Mouse (Mus musculus): ENCODE results near the gene Crybg1. TPM values are rescaled to one million over a fixed set of nuclear protein-coding genes. Genes with fewer than 3 reads are reported as not detected.

Crybg1 gene
- polyA plus RNA-seq, 1 experiment: 5.9 TPM

DNA sequence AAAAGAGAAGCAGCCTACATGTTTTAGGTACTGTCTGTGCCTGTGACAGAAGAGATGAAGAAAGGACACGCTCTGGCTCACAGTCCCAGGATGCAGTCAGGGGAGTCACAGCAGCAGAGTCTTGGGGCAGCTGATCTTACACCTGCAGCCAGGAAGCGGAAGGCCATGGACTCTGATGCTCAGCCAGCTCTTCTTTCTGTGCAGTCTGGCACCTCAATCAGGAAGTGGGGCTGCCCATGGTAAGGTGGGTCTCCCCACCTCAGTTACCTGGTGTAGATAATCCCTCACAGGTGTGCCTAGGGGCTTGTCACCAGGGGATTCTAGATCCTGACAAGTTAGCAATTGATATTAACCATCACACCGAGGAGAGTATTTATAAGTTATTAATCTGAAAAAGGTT lies 225.6 kb downstream of the Crybg1 start:
- no peak overlapping the region for H3K27ac ChIP-seq (ENCODE audit: insufficient read depth, low read length)
- 84% methylated on average over 3 of the region's 3 CpGs for WGBS
- no peaks in the 10 kb centered on the region for H3K36me3 ChIP-seq (ENCODE audit: control insufficient read depth, insufficient read depth, low read length)
- TF ChIP-seq POLR2A (IDR thresholded peaks at IDR 0.05; ENCODE audit: low read depth, low read length): no peak
- TF ChIP-seq CTCF (IDR thresholded peaks at IDR 0.05; ENCODE audit: extremely low read depth, insufficient read depth, insufficient read length, insufficient replicate concordance): no peak
- no peaks in the 10 kb centered on the region for H3K27me3 ChIP-seq (ENCODE audit: control insufficient read depth, insufficient read depth, low read length)
- no peak for DNase-seq (ENCODE audit: low read depth in 1 of 2, low spot score in 2 of 2)
- 0 out of 2 replicates have a peak, but pooled peaks cover 4% of the 10 kb centered on the region for H3K4me1 ChIP-seq (ENCODE audit: control insufficient read depth, insufficient read depth, insufficient read length)
- no peak overlapping the region for H3K4me3 ChIP-seq (ENCODE audit: extremely low read depth, insufficient read depth, insufficient read length)

- no peaks in the 10 kb centered on the region for H3K27me3 ChIP-seq (ENCODE audit: control insufficient read depth, insufficient read depth, low read length)
- peaks cover 3% of the 10 kb centered on the region; the same call in 1 of the 2 replicates for H3K4me1 ChIP-seq (ENCODE audit: control insufficient read depth, insufficient read depth, insufficient read length)
- TF ChIP-seq CTCF (IDR thresholded peaks at IDR 0.05; ENCODE audit: extremely low read depth, insufficient read depth, insufficient read length, insufficient replicate concordance): peak; percentile 93; the same call in 1 of the 2 replicates
- no peak for TF ChIP-seq POLR2A (IDR thresholded peaks at IDR 0.05; ENCODE audit: low read depth, low read length)
- peak; percentile 67 to 86 for DNase-seq (ENCODE audit: low read depth in 1 of 2, low spot score in 2 of 2)
- H3K36me3 ChIP-seq (ENCODE audit: control insufficient read depth, insufficient read depth, low read length): no peaks in the 10 kb centered on the region
- 46% methylated on average over 17 of the region's 17 CpGs for WGBS
- no peak overlapping the region for H3K27ac ChIP-seq (ENCODE audit: insufficient read depth, low read length)
- H3K4me3 ChIP-seq (ENCODE audit: extremely low read depth, insufficient read depth, insufficient read length): no peak overlapping the region
These were observed 229.7 kb downstream of the Crybg1 start for GRCm38 (mm10) chr10:43918696-43919608.

DNA sequence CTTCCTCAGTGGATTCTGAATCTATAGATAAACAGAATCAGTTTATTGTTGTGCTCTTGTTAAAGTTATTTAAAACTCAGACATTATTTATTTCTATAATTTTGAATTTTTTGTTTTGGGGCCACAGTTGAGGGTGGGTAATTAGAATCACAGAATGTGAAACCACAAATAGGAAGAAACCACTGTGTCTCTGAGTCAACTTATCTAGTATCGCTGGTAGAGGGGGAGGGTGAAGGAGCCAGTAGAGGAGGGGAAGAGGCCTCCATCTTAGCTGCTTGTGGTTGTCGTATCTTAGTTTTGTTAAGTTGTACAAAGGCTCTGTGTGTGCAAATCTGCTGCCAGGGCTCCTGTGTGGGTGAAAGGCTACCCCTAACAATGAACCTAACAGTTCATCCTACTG lies 231.9 kb downstream of the Crybg1 start:
- H3K27ac ChIP-seq (ENCODE audit: insufficient read depth, low read length): no peak overlapping the region
- H3K36me3 ChIP-seq (ENCODE audit: control insufficient read depth, insufficient read depth, low read length): no peaks in the 10 kb centered on the region
- TF ChIP-seq CTCF (IDR thresholded peaks at IDR 0.05; ENCODE audit: extremely low read depth, insufficient read depth, insufficient read length, insufficient replicate concordance) (no peak), POLR2A (IDR thresholded peaks at IDR 0.05; ENCODE audit: low read depth, low read length) (no peak)
- no peak for DNase-seq (ENCODE audit: low read depth in 1 of 2, low spot score in 2 of 2)
- H3K4me1 ChIP-seq (ENCODE audit: control insufficient read depth, insufficient read depth, insufficient read length): peaks cover 3% of the 10 kb centered on the region; the same call in 1 of the 2 replicates
- no peaks in the 10 kb centered on the region for H3K27me3 ChIP-seq (ENCODE audit: control insufficient read depth, insufficient read depth, low read length)
- no peak overlapping the region for H3K4me3 ChIP-seq (ENCODE audit: extremely low read depth, insufficient read depth, insufficient read length)
- WGBS: 35% methylated on average over 2 of the region's 2 CpGs

GRCm38 (mm10) chr10:43916181-43916580 lies 232.5 kb downstream of the Crybg1 start:
- 86% methylated on average over 12 of the region's 12 CpGs for WGBS
- Histone ChIP-seq H3K27ac (ENCODE audit: insufficient read depth, low read length) (no peak overlapping the region), H3K27me3 (ENCODE audit: control insufficient read depth, insufficient read depth, low read length) (no peaks in the 10 kb centered on the region), H3K36me3 (ENCODE audit: control insufficient read depth, insufficient read depth, low read length) (no peaks in the 10 kb centered on the region), H3K4me1 (ENCODE audit: control insufficient read depth, insufficient read depth, insufficient read length) (peaks cover 3% of the 10 kb centered on the region; the same call in 1 of the 2 replicates), H3K4me3 (ENCODE audit: extremely low read depth, insufficient read depth, insufficient read length) (no peak overlapping the region)
- TF ChIP-seq CTCF (IDR thresholded peaks at IDR 0.05; ENCODE audit: extremely low read depth, insufficient read depth, insufficient read length, insufficient replicate concordance): no peak
- no peak for TF ChIP-seq POLR2A (IDR thresholded peaks at IDR 0.05; ENCODE audit: low read depth, low read length)
- no peak for DNase-seq (ENCODE audit: low read depth in 1 of 2, low spot score in 2 of 2)

DNA sequence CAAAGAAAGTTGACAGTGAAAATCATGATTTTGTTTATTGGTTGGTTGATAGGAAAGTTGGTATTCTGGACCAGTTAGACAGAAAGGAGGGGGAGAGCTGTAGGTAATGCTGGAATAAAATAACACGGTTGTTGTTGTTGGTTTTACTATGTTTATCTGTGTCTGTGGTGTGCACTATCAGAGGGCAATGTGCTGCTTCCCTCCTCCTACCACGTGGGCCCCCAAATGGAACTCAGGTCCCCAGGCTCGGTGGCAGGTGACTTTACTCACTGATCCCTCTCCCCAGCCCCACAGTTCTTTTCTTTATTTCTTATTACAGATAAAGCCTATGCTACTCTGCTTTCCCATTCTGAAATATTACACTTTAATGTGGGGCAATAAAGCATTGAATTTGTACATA lies 236.4 kb downstream of the Crybg1 start:
- no peak for DNase-seq (ENCODE audit: low read depth in 1 of 2, low spot score in 2 of 2)
- Histone ChIP-seq H3K27ac (ENCODE audit: insufficient read depth, low read length) (no peak overlapping the region), H3K4me3 (ENCODE audit: extremely low read depth, insufficient read depth, insufficient read length) (no peak overlapping the region), H3K27me3 (ENCODE audit: control insufficient read depth, insufficient read depth, low read length) (no peaks in the 10 kb centered on the region), H3K4me1 (ENCODE audit: control insufficient read depth, insufficient read depth, insufficient read length) (peaks cover 3% of the 10 kb centered on the region; the same call in 1 of the 2 replicates), H3K36me3 (ENCODE audit: control insufficient read depth, insufficient read depth, low read length) (peaks cover 3% of the 10 kb centered on the region; the same call in 1 of the 2 replicates)
- WGBS: 78% methylated on average over 3 of the region's 3 CpGs
- TF ChIP-seq POLR2A (IDR thresholded peaks at IDR 0.05; ENCODE audit: low read depth, low read length) (no peak), CTCF (IDR thresholded peaks at IDR 0.05; ENCODE audit: extremely low read depth, insufficient read depth, insufficient read length, insufficient replicate concordance) (no peak)

- H3K4me1 ChIP-seq (ENCODE audit: control insufficient read depth, insufficient read depth, insufficient read length): no peaks in the 10 kb centered on the region
- H3K27me3 ChIP-seq (ENCODE audit: control insufficient read depth, insufficient read depth, low read length): no peaks in the 10 kb centered on the region
- H3K36me3 ChIP-seq (ENCODE audit: control insufficient read depth, insufficient read depth, low read length): peaks cover 3% of the 10 kb centered on the region; the same call in 1 of the 2 replicates
- WGBS: 60% methylated on average over 8 of the region's 8 CpGs
- no peak for DNase-seq (ENCODE audit: low read depth in 1 of 2, low spot score in 2 of 2)
- TF ChIP-seq CTCF (IDR thresholded peaks at IDR 0.05; ENCODE audit: extremely low read depth, insufficient read depth, insufficient read length, insufficient replicate concordance): no peak
- no peak overlapping the region for H3K4me3 ChIP-seq (ENCODE audit: extremely low read depth, insufficient read depth, insufficient read length)
- H3K27ac ChIP-seq (ENCODE audit: insufficient read depth, low read length): no peak overlapping the region
These were observed 237.8 kb downstream of the Crybg1 start for GRCm38 (mm10) chr10:43910873-43911142.

All from spleen, adult 2 months (tissue).